Mouse (Mus musculus) kidney, embryonic 16.5 days (tissue): Measurements from ENCODE around the gene Dnajc30. TPM values are rescaled to one million over a fixed set of nuclear protein-coding genes. Genes with fewer than 3 reads are reported as not detected.

Experiments used
- polyA plus RNA-seq: library from polyadenylated mRNA; unstranded; fragments of >200 nt; fragmentation: Nextera tagmentation; extraction: Ambion mirVana; gene quantifications from 2 replicates; pipeline ENCODE4 v1.2.1, GENCODE M21; 2015

Dnajc30 gene
- polyA plus RNA-seq, 1 experiment from 2014 or later = 33.3 TPM

Other genes starting within 250 kb of the Dnajc30 start
- gene Tmem270, start 157.5 kb upstream of the Dnajc30 start, polyA plus RNA-seq = not detected in 2 replicates
- gene Cldn13, start 148.7 kb upstream of the Dnajc30 start, polyA plus RNA-seq = 0.99 and 1.2 TPM in 2 replicates
- gene Mettl27, start 131.8 kb upstream of the Dnajc30 start, polyA plus RNA-seq = 29.6 and 30.7 TPM in 2 replicates
- 63.1 and 64.7 TPM in 2 replicates for gene Cldn4, start 117.3 kb upstream of the Dnajc30 start, polyA plus RNA-seq
- 67.7 and 69.2 TPM in 2 replicates for gene Cldn3, start 78.0 kb upstream of the Dnajc30 start, polyA plus RNA-seq
- gene Abhd11, start 55.0 kb upstream of the Dnajc30 start, polyA plus RNA-seq = 81.1 and 81.9 TPM in 2 replicates
- gene Stx1a, start 40.7 kb upstream of the Dnajc30 start, polyA plus RNA-seq = 13.4 and 13.5 TPM in 2 replicates
- gene Bud23, start 757 bp downstream of the Dnajc30 start, polyA plus RNA-seq = 134 and 139 TPM in 2 replicates
- gene Vps37d, start 14.1 kb downstream of the Dnajc30 start, polyA plus RNA-seq = 7.6 and 8.6 TPM in 2 replicates
- gene Mlxipl, start 25.7 kb downstream of the Dnajc30 start, polyA plus RNA-seq = 8.3 and 8.5 TPM in 2 replicates
- 26.3 and 27.0 TPM in 2 replicates for gene Tbl2, start 85.5 kb downstream of the Dnajc30 start, polyA plus RNA-seq
- 57.6 and 58.2 TPM in 2 replicates for gene Bcl7b, start 104.1 kb downstream of the Dnajc30 start, polyA plus RNA-seq
- 33.4 and 35.1 TPM in 2 replicates for gene Baz1b, start 123.1 kb downstream of the Dnajc30 start, polyA plus RNA-seq
- 0.72 and 0.77 TPM in 2 replicates for gene Fzd9, start 187.0 kb downstream of the Dnajc30 start, polyA plus RNA-seq